Mouse (Mus musculus): ENCODE measurements around the gene Itprip.

Gene Itprip

DNA sequence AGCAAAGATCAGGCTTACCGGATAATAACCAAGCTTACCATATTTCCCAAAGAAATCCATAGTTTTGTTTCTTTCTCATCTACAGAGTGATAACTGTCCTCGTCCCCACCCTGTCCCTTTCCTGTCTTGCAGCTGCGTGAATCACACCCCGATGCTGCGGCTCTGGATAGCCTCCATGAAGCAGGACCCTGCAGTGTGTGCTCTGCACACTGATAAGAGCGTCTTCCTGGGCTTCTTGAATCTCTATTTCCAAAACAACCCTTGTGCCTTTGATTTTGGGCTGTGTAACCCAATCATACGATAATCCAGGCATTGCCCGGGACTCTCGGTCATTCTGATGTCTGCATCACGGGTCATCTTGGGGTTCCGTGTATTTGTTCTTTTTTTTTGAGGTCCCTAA is 33.2 kb downstream of the Itprip start:
- in situ Hi-C loops (cut with MboI), result no loop called here

DNA sequence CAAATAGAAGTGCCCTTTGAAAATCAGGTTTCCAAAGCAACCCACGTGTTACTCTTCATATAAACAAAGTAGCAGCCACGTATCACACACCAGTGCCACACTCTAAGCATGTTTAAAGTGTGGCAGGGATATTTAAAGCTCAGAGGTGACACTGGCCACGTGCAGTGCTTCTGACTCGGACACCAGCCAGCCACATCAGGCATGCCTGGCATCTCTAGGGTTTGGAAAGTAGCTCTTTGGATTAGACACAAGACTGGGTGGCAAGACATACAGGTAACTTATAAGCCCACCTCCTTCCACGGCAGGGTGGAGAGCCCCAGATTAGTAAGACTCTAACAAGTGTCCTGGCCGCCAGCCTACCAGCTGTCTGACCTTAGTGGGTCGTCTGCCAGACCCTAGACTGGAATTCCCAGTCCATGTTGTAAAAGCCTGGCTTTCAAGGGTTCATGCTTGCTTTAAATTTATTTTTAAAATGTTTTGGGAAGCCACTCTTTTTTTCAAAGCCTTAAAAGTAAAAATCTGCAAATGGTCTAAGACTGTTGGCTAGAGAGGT is 33.8 kb downstream of the Itprip start:
- in situ Hi-C loops (cut with MboI), result no loop called here

DNA sequence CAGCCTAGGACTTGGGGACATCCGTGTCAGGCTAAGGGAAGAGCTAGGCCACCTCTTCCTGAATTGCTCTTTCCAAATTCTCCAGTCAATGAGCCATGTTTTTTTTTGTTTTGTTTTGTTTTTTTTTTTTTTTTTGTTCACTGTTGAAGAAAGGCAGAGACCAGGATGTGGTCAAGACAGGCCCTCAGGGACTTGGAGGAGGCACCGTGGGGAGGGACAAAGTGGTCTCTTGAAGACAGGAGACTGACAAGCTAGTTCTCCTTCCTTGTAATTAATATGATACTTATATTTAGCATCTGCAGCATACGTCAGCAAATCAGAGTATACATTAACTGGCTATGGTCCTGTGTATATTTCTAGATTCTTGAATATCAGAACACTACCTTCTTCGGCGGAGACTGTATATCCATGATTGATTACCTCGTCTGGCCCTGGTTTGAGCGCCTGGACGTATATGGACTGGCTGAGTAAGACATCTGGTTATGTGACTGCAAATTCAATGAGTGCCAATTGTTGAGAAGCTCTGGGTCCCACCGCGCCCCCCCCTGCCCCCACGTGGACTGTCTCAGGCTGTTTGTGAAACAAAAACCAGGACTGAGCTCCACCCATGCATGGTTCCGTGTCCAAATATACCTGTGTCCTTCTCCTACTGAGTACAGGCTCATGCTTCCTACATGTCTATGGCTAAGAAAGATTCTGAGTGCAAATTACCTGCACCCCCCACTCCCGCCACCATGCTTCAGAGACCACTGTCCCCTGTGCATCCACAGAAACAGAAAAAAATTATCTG is 34.6 kb downstream of the Itprip start:
- in situ Hi-C loops (cut with MboI), result loop anchor here (5.0 kb wide), 1 partner anchor 43 kb away; no protein-coding TSS in a partner anchor

DNA sequence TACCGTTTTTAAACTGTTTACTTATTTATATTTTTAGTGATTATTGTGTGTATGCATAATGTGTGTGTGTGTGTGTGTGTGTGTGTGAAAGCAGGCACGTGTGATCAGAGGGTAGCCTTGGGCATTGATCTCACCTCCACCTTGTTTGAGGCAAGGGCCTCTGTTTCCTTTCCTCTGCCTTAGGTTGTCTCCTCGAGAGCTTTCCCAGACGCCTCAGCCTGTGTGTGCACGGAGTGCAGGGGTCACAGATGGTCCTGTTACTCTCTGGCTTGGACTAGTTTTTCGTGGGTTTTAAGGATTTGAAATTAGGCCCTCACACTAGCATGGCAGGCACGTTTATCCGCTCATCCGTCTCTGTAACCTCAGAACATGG is 36.2 kb downstream of the Itprip start:
- in situ Hi-C loops (cut with MboI), result loop anchor here (5.0 kb wide), 1 partner anchor 44 kb away; no protein-coding TSS in a partner anchor

DNA sequence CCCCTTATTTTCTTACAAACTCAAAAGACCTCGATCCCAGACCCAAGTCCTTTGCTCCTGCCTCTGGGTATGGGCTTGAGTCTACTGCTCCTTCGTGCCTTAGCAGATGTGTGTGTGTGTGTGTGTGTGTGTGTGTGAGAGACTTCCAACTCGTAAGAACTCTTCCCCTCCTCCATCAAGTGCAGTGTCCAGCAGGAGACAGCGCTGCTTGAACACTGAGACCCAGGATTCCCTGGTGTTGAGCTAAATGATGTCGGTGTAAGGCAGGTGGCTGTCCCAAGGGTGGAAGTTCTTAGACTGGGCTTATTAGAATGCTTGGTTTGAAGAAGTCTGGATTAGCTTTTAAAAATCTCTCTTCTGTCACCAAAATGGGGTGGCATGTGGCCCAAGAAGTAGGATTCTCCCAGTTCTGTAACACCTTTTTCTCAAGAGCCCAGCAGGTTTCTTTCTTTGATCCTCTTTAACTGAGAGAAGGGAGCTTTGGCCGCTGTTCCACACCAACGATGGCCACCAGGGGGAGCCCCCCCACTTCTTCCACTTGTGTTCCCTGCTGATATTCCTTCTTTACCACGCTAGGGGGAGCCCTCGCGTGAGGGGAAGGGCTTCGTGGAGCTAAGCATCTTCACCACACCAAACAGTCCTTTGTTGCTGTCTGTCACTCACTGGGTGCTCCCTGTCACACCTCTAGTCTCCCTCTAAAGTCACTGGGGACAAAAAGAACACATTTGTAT is 36.8 kb downstream of the Itprip start:
- in situ Hi-C loops (cut with MboI), result loop anchor here (5.0 kb wide), 1 partner anchor 45 kb away; no protein-coding TSS in a partner anchor

GRCm38 (mm10) chr19:47881538-47881937 is 37.6 kb downstream of the Itprip start:
- in situ Hi-C loops (cut with MboI), result loop anchor here (5.0 kb wide), 1 partner anchor 46 kb away; no protein-coding TSS in a partner anchor

DNA sequence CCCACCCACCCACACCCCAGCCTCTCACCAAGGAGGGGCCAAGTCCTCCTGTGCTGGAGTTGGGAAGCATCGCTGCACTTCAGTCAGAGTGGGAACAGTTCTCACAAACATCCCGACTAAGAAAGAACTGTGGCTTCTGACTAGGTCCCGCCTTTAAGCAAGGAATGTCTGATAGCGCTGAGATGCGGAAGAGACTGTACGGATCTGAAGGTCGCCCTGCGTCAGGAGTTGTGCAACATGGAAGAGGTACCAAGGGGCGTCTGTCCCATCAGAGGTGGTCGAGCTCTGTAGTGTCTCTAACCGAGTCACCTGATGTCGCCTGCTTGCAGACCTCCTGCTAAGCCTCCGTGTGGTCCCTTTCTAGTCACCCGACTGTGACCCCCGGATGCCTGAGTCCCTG is 42.8 kb downstream of the Itprip start:
- in situ Hi-C loops (cut with MboI), result no loop called here

- in situ Hi-C loops (cut with MboI), result no loop called here
These were observed 47.6 kb downstream of the Itprip start for GRCm38 (mm10) chr19:47871515-47871914.

- in situ Hi-C loops (cut with MboI), result no loop called here
These were observed 48.9 kb downstream of the Itprip start for GRCm38 (mm10) chr19:47870102-47870666.

DNA sequence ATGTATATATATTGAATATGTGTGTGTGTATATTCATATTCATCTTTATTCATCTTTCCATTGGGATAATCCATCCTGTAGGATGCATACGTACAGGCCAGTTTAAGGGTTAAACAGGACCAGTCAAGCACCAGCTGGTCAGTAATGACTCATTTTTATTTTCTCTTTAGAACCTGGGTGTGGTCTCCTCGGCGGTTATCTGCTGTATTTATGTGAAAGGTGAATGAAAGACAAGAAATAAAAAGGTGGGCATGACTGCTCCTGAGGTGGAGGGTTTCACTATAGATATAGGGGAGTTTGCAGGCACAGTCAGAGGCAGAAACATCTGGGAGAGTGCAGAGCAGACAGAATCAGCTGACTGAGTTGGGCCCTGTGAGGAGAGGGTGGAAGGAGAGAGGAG is 49.6 kb downstream of the Itprip start:
- in situ Hi-C loops (cut with MboI), result no loop called here

DNA sequence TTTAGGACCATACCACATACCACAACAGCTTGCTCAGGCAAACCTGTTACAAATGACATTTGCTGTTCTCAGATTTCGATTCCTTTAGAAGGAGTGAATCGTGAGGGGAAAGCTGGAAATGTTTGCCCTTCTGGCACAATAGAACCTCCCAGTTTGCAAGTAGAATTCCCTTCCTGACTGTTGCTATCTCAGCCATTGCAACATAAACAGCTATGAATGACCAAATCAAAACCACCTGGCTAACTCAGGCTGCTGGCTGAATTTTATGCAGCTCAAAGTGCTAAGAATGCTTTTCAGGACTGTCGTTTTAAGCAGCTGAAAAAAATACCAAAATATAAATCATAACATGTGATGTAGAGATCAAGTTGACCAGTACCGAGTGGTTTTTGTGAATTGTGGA is 50.1 kb downstream of the Itprip start:
- in situ Hi-C loops (cut with MboI), result no loop called here

DNA sequence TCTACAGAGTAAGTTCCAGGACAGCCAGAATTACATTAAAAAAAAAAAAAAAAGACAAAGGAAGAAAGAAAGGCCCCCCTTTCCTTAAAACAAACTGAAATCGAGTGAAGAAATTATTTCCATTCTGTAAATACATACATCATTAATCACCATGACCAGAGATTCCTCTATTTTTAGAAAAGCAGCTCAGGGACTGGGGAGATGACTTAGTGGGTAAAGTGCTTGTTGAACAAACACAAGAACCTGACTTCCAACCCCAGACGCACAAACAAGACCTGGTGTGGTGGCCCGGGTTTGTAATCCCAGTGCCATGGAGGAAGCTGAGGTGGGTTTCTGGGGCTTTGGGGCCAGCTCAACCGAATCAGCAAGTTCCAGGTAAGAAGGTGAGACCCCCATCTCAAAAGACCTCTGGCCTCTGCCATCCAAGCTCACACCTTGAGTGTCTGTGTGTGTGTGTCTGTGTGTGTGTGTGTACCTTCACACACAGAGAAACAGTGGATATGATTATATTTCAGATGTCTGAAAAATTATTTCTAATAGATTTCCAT is 51.4 kb downstream of the Itprip start:
- in situ Hi-C loops (cut with MboI), result no loop called here

DNA sequence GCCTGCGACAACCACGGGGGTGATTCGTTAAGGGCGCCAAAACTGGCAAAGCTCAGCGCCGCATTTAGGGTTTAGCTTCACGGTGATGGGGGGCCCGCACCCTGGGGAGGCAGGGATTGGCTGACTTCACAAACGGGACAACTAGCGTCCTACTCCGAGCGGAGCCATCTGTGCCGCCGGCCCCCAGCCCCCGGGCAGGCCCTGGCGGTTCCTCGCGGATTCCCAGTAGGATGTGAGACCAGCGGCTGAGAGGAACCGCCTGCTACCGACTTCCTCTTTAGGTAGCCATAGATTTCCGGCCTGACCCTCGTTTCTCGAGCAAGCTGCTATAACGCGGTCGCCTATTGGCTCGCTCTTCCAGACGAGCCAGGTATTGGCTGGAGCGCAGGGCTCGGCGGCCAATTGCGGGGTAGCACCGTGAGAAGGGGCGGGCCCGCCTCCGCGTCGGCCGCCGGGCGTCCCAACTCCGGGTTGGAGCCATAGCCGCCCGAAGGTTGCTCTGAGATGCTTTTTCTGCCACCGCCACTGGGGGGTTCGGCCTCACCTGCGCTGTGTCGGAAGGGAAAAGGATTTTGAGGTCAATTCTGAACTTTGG is 53.6 kb downstream of the Itprip start, which contains the start of gene Gsto2:
Gene Gsto2, plus strand, starts transcription at position 182 of the 595 bp plus-strand sequence.
- in situ Hi-C loops (cut with MboI), result no loop called here

DNA sequence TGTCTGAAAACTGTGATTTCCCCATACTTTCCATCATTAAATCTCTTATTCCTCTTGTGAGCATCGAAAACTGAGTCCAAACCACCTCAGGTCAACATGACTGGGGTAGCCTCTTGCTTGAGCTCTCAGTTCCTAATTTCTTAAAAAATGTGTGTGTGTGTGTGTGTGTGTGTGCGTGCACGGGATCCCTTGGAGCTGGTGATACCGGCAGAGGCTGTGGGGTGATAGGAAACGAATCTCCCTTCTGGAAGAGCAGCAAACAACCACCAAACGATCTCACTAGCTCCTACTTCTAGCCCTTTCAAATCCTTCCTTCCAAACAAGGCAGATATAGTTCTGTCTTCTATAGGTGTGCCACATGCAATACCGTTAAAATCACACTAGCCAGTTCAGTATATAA is 54.4 kb downstream of the Itprip start:
- in situ Hi-C loops (cut with MboI), result no loop called here

DNA sequence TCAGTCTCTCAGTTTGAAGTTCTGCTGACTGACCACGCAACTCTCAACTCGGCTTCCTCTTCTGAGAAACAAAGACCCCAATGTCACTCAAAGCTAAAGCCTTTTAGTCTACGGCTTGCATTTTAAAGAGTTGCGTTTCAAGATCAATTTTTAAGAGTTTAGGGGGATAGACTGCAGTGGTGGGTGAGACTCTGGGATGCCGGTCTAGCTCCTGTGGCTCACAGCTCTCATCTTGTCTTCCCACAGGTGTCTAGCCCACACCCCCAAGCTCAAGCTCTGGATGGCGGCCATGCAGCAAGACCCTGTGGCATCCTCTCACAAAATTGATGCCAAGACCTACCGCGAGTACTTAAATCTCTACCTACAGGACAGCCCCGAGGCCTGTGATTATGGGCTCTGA is 55.0 kb downstream of the Itprip start:
- in situ Hi-C loops (cut with MboI), result no loop called here

DNA sequence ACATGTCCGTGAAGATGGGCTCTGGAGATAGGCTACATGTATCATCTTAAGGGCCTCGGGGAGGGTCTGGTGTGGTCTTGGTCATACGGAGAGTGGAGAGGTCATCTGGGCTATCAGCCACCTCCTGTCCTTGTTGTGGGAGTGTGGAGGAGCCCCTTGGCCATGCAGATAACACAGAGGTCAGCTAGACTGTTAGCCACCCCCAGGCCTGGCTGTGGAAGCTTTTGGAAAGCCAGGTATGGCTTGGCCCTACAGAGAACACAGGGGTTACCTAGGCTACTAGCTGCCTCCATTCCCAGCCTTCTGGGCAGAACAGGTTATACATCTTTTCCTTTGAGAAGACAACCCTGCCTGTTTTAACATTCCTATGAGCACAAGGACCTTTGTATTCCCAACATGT is 56.5 kb downstream of the Itprip start:
- in situ Hi-C loops (cut with MboI), result no loop called here

- in situ Hi-C loops (cut with MboI), result no loop called here
These were observed 59.9 kb downstream of the Itprip start for GRCm38 (mm10) chr19:47859180-47859579.

- in situ Hi-C loops (cut with MboI), result no loop called here
These were observed 60.8 kb downstream of the Itprip start for GRCm38 (mm10) chr19:47857957-47858942.

DNA sequence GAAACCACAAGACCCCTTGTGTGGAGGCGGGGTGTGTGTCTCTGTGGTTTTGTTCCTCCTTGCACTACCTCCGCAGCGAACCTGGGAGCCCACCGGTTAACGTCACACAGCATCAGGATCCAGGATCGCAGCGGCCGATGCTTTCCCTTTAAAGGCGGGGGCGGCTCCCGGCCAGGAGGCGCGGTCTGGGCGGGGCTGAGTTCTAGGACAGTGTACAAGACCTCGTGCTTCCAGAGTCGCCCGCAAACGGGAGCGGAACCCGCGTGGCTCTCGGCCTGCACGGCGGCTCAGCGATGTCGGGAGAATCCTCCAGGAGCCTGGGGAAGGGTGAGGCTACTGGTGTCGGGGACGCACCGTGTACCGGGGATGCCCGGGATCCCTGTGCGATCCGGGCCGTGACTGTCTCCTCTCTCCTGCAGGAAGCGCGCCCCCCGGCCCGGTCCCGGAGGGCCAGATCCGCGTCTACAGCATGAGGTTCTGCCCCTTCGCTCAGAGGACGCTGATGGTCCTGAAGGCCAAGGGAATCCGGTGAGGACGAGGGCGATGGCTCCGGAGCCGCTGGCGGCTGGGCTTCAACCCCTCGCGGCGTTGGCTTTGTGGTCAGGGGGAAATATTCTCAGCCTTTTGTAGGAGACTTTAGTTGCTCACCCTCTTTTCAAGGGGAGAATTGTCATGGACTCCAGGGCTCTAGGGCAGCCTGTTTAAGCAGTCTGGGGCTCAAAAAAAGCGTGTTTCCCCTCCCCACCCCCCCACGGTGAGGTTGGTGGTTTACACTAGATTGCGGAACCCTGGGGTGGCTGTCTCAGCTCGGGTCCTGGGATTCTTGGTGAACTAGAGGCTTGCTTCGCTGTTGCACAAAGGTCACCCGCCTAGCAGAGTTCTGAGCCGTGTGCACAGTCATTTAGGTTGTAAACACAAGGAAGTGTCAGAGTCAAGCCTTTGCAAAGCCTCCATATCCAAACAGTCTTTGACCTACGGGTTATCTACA is 64.0 kb downstream of the Itprip start, which contains the start of gene Gsto1:
Gene Gsto1, plus strand, starts transcription at position 175 of the 988 bp plus-strand sequence.
- in situ Hi-C loops (cut with MboI), result no loop called here

Data from mature B cell (primary cell).